22 mouse cellular contexts compared by ENCODE assay signal in the genomic region with DNA sequence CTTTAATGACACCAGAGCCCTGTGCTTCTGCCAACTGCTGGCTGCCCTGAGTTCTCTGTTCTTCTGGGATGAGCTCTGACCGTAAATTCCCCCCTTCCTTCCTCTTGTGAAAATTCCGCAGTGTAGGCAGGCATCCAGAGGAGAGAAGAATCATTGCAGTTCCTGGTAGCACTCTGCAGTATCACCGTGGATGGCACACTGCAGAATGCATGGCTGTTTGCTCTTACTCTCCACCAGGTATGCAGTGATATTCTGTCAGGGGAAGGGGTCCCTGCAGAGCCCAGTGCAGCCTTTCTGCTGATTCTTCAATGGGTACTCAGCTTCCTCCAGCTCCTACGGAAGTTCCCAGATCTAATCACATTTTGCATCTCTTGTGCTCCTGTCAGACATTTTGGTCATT.
"Had no signal": no experiment of that assay in that cellular context is flagged by ENCODE, and none has a peak within 500 bp of the region (broad histone marks: within the 10 kb centered on the region; RNA-seq: fewer than 3 reads in every experiment).

No protein-coding gene starts in this region.

- ATAC-seq: intestine, embryonic 16.5 days had no signal

- H3K4me3 ChIP-seq: heart, embryonic 10.5 days; heart, embryonic 12.5 days; hindbrain, embryonic 13.5 days; hindbrain, embryonic 15.5 days; kidney, embryonic 15.5 days; limb, embryonic 13.5 days; limb, embryonic 15.5 days had no signal

- H3K27me3 ChIP-seq: heart, embryonic 12.5 days; hindbrain, embryonic 13.5 days; hindbrain, embryonic 15.5 days; kidney, embryonic 15.5 days; limb, embryonic 15.5 days had no signal

- H3K4me1 ChIP-seq: hindbrain, embryonic 15.5 days; kidney, embryonic 15.5 days; limb, embryonic 15.5 days had no signal

- H3K4me2 ChIP-seq: heart, embryonic 12.5 days; hindbrain, embryonic 13.5 days; hindbrain, embryonic 15.5 days; kidney, embryonic 15.5 days; limb, embryonic 13.5 days; limb, embryonic 15.5 days had no signal

- H3K27ac ChIP-seq: heart, embryonic 10.5 days; hindbrain, embryonic 13.5 days; hindbrain, embryonic 15.5 days; kidney, embryonic 15.5 days; kidney, postnatal 0 days; limb, embryonic 13.5 days; limb, embryonic 15.5 days had no signal

- H3K9me3 ChIP-seq: heart, embryonic 10.5 days; heart, embryonic 12.5 days; hindbrain, embryonic 13.5 days; hindbrain, embryonic 15.5 days; kidney, embryonic 15.5 days; limb, embryonic 13.5 days; limb, embryonic 15.5 days had no signal

- H3K9ac ChIP-seq: heart, embryonic 12.5 days; hindbrain, embryonic 13.5 days; hindbrain, embryonic 15.5 days; kidney, embryonic 15.5 days; limb, embryonic 13.5 days; limb, embryonic 15.5 days had no signal

- H3K36me3 ChIP-seq: heart, embryonic 10.5 days; heart, embryonic 12.5 days; hindbrain, embryonic 13.5 days; hindbrain, embryonic 15.5 days; kidney, embryonic 15.5 days; limb, embryonic 13.5 days; limb, embryonic 15.5 days had no signal

- DNase-seq: gastrocnemius, postnatal 14 days; gastrocnemius, postnatal 36 days; heart, adult 18-20 months; heart, postnatal 10 days; heart, postnatal 36 days; kidney, adult 11 months; kidney, adult 2 months; kidney, adult 9 months; kidney, postnatal 14 days; kidney, postnatal 36 days; layer of hippocampus, adult 9-11 months; layer of hippocampus, postnatal 36 days; left cerebral cortex, postnatal 4 days had no signal
